Mouse (Mus musculus) heart, embryonic 12.5 days (tissue): Measurements from ENCODE around the gene Slc36a2. TPM values are rescaled to one million over a fixed set of nuclear protein-coding genes. Genes with fewer than 3 reads are reported as not detected.

ENCODE experiments used
- ATAC-seq: fragments of 200-750 bp; cut with Nextera tagmentation; 2 replicates; pipeline ENCODE4 v1.8.0; 2017; ENCODE audit warnings: moderate TSS enrichment, moderate library complexity; ENCODE audit not compliant: insufficient number of reproducible peaks, low FRiP score
- H3K27ac ChIP-seq: fragments of 300-500 bp; sonication (generic); 2 replicates; pipeline ENCODE4 v1.5.1; 2016; ENCODE audit warnings: mild to moderate bottlenecking, moderate library complexity; ENCODE audit not compliant: poor library complexity, severe bottlenecking
- H3K27me3 ChIP-seq: fragments of 300-500 bp; sonication (generic); replicated peaks from 2 replicates; pipeline ENCODE4 v1.6.1; 2016; ENCODE audit warnings: mild to moderate bottlenecking, moderate library complexity
- H3K36me3 ChIP-seq: fragments of 300-500 bp; sonication (generic); 2 replicates; pipeline ENCODE4 v1.6.1; 2016; ENCODE audit warnings: mild to moderate bottlenecking, moderate library complexity
- H3K4me1 ChIP-seq: fragments of 300-500 bp; sonication (generic); replicated peaks from 2 replicates; pipeline ENCODE4 v1.6.1; 2016; ENCODE audit warnings: mild to moderate bottlenecking
- H3K4me2 ChIP-seq: fragments of 300-500 bp; sonication (generic); 2 replicates; pipeline ENCODE4 v1.6.1; 2016; ENCODE audit warnings: mild to moderate bottlenecking, moderate library complexity
- H3K4me3 ChIP-seq: fragments of 300-500 bp; sonication (generic); 2 replicates; pipeline ENCODE4 v1.5.1; 2016; ENCODE audit warnings: mild to moderate bottlenecking
- H3K9ac ChIP-seq: fragments of 300-500 bp; sonication (generic); 2 replicates; pipeline ENCODE4 v1.6.1; 2016; ENCODE audit warnings: mild to moderate bottlenecking, moderate library complexity
- H3K9me3 ChIP-seq: fragments of 300-500 bp; sonication (generic); replicated peaks from 2 replicates; pipeline ENCODE4 v1.6.1; 2016; ENCODE audit warnings: mild to moderate bottlenecking, moderate library complexity
- WGBS: fragments of 180-500 bp; shearing (Covaris S2); methylation state at CpG from one replicate; pipeline ENCODE4 v1.1.7; 2016; 5-methylcytosine and 5-hydroxymethylcytosine counted together
- polyA plus RNA-seq: library from polyadenylated mRNA; unstranded; fragments of >200 nt; fragmentation: Nextera tagmentation; extraction: Ambion mirVana; gene quantifications from 2 replicates; pipeline ENCODE4 v1.2.1, GENCODE M21; 2016

Gene Slc36a2
- polyA plus RNA-seq, 1 experiment from 2014 or later: 2.8 TPM

DNA sequence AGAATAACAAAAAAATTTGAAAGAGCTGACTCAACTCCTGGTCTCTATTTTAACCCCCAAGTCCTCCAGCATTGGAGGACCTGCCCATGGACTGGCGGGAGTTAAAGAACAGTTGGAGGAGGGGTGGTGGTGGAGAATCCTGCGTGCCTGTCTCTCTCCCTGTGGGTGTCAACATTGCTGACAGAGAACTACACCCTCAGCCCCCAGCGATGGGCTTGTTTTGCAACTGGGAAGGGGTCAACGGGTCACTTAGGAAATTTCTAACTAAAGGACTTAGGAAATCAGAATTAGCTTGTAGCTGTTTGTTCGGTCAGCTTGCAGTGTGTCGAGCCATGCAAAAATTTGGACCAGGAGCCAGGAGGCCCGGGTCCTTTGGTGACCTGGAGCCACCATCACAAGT is 1.8 kb downstream of the Slc36a2 start:
- H3K4me2 ChIP-seq: no peak overlapping the region
- H3K4me1 ChIP-seq: peaks cover 16% of the 10 kb centered on the region
- H3K4me3 ChIP-seq: no peak overlapping the region
- no peak overlapping the region for H3K9ac ChIP-seq
- no peak overlapping the region for H3K27ac ChIP-seq
- H3K9me3 ChIP-seq: no peaks in the 10 kb centered on the region
- ATAC-seq: no peak
- 58% methylated on average over 7 of the region's 7 CpGs for WGBS
- H3K27me3 ChIP-seq: no peaks in the 10 kb centered on the region
- no peaks in the 10 kb centered on the region for H3K36me3 ChIP-seq

DNA sequence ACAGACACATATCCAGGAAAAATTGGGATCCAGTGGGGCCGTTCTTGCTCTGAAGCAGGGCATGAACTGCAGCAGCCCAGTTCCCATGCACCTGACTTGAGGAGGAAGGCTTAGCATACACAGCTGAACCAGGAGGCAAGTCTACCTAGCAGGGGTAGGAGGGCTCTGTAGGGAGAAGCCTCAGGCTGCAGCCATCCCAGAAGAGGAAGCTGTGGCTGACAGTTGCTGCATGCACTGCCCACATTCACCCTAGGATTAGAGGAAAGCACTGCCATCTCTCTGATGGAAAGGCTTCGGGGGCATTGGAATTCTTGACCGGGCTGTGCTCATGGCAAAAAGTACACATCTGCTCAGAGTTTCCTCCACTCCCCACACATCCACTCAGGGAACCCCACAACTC is 5.0 kb downstream of the Slc36a2 start:
- Histone ChIP-seq H3K4me2 (no peak overlapping the region), H3K4me1 (0 out of 2 replicates have a peak, but pooled peaks cover 5% of the 10 kb centered on the region), H3K36me3 (no peaks in the 10 kb centered on the region), H3K27me3 (0 out of 2 replicates have a peak, but pooled peaks cover 4% of the 10 kb centered on the region), H3K4me3 (no peak overlapping the region), H3K9ac (no peak overlapping the region), H3K9me3 (no peaks in the 10 kb centered on the region), H3K27ac (no peak overlapping the region)
- ATAC-seq: no peak
- WGBS: 90% methylated on average over 3 of the region's 3 CpGs

DNA sequence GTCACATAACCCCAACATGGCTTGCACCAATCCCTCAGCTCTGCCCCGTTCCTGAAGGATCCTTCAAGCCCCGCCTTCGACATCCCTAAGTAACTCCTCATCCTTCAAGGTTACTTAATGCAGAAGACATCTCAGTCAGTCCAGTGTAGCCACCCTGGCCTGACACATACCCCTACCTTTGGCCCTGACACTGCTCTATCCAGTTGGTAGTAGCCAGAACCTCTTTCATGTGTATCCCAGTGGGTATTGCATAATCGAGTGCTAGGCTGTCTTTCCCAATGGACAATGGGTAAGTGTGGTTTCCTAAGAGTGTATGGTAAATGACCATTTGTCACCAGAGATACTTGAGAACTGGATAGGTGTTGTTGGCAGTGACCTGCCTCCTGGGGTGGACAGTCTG is 6.0 kb downstream of the Slc36a2 start:
- H3K27me3 ChIP-seq: peaks cover 12% of the 10 kb centered on the region; the same call in 1 of the 2 replicates
- no peak overlapping the region for H3K4me3 ChIP-seq
- 78% methylated on average over 4 of the region's 4 CpGs for WGBS
- no peak overlapping the region for H3K4me2 ChIP-seq
- H3K36me3 ChIP-seq: no peaks in the 10 kb centered on the region
- ATAC-seq: no peak; the same call in 1 of the 2 replicates
- no peak overlapping the region for H3K27ac ChIP-seq
- H3K9ac ChIP-seq: no peak overlapping the region
- H3K4me1 ChIP-seq: 0 out of 2 replicates have a peak, but pooled peaks cover 5% of the 10 kb centered on the region
- no peaks in the 10 kb centered on the region for H3K9me3 ChIP-seq

DNA sequence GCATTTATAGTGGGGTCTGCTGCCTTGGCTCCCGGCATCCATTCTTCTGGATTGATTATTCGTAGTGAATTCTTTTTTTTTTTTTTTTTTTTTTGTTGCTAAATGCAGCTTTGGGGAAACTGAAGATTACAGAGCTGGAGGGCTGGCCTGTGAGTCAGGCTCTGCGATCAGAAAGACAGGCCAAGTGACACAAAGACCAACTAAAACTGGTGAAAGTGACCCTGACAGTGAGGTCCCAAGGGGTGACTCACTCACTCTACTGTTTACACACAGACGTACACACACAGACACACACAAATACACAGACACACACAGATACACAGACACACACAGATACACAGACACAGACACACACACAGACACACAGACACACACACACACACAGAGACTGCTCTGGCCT is 14.4 kb downstream of the Slc36a2 start:
- H3K36me3 ChIP-seq: no peaks in the 10 kb centered on the region
- no peaks in the 10 kb centered on the region for H3K4me1 ChIP-seq
- H3K9me3 ChIP-seq: no peaks in the 10 kb centered on the region
- no peak overlapping the region for H3K9ac ChIP-seq
- 72% methylated on average over 4 of the region's 4 CpGs for WGBS
- H3K4me2 ChIP-seq: no peak overlapping the region
- peaks cover 9% of the 10 kb centered on the region; the same call in 1 of the 2 replicates for H3K27me3 ChIP-seq
- ATAC-seq: no peak
- no peak overlapping the region for H3K27ac ChIP-seq
- no peak overlapping the region for H3K4me3 ChIP-seq

DNA sequence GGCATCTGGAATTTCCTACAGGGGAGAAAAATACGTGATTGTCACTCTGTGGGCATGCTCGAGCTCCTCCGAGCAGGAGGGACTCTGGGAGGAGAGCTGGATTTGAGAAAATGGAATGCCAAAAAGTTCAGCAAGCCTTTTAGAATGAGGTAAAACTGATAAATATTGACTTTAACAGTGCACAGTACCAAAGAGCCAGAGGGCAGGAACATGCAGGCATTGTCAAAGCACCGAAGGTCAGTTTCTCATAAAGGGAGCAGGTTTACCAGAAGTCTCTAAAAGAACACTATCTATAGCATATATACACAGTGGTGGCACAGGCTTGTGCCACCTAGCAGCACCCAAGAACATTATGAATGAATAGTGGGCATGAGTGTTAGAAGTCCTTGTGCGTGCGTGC is 16.0 kb downstream of the Slc36a2 start:
- H3K36me3 ChIP-seq: no peaks in the 10 kb centered on the region
- H3K4me3 ChIP-seq: no peak overlapping the region
- no peak for ATAC-seq
- H3K9ac ChIP-seq: no peak overlapping the region
- H3K4me1 ChIP-seq: no peaks in the 10 kb centered on the region
- no peak overlapping the region for H3K27ac ChIP-seq
- no peaks in the 10 kb centered on the region for H3K9me3 ChIP-seq
- H3K27me3 ChIP-seq: no peaks in the 10 kb centered on the region
- H3K4me2 ChIP-seq: no peak overlapping the region
- 84% methylated on average over 6 of the region's 6 CpGs for WGBS

GRCm38 (mm10) chr11:55168504-55168903 is 16.4 kb downstream of the Slc36a2 start:
- Histone ChIP-seq H3K9ac (no peak overlapping the region), H3K9me3 (no peaks in the 10 kb centered on the region), H3K36me3 (no peaks in the 10 kb centered on the region), H3K27me3 (no peaks in the 10 kb centered on the region), H3K4me1 (no peaks in the 10 kb centered on the region), H3K4me2 (no peak overlapping the region), H3K27ac (no peak overlapping the region), H3K4me3 (no peak overlapping the region)
- ATAC-seq: no peak
- WGBS: 78% methylated on average over 4 of the region's 4 CpGs

DNA sequence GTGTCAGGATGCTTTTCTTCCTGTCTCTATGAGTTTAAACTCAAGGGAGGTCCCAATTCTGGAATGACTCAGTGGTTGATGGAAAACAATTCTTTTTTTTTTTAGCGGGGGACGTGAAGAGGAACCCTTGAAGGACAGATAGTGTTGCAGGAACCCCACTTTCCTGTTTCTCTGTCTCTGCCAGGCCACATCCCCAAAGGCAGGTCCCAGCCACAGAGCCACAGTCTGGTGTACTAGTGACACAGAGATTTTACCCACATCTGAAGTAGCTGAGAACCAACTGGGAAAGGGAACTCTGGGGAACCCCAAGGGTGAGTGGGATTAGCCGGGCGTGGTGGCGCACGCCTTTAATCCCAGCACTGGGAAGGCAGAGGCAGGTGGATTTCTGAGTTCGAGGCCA is 19.1 kb downstream of the Slc36a2 start:
- H3K9me3 ChIP-seq: no peaks in the 10 kb centered on the region
- no peak for ATAC-seq
- H3K4me1 ChIP-seq: peaks cover 12% of the 10 kb centered on the region
- H3K9ac ChIP-seq: no peak overlapping the region
- 85% methylated on average over 7 of the region's 7 CpGs for WGBS
- no peak overlapping the region for H3K4me2 ChIP-seq
- H3K36me3 ChIP-seq: no peaks in the 10 kb centered on the region
- 0 out of 2 replicates have a peak, but pooled peaks cover 3% of the 10 kb centered on the region for H3K27me3 ChIP-seq
- H3K27ac ChIP-seq: no peak overlapping the region
- H3K4me3 ChIP-seq: no peak overlapping the region

DNA sequence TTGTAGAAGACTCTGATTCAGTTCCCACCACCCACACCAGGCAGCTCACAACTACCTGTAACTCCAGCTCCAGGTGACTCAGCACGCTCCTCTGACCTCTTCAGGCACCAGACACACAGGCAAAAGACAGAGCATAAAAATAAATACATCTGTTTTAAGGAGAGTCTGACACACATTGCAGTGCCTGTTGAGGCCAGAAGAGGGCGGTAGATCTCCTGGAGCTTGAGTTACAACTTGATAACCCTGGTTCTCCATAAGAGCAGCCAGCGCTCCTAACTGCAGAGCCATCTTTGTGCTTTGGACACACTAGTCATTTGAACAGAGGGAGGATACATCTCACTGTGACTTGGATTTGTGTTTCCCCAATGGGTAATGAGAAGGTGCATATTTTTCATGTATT is 20.2 kb downstream of the Slc36a2 start:
- ATAC-seq: no peak
- Histone ChIP-seq H3K9me3 (no peaks in the 10 kb centered on the region), H3K27me3 (0 out of 2 replicates have a peak, but pooled peaks cover 3% of the 10 kb centered on the region), H3K36me3 (no peaks in the 10 kb centered on the region), H3K4me1 (peaks cover 12% of the 10 kb centered on the region), H3K4me2 (no peak overlapping the region), H3K9ac (no peak overlapping the region), H3K4me3 (no peak overlapping the region), H3K27ac (no peak overlapping the region)
- WGBS: 44% methylated on average over 3 of the region's 3 CpGs

- no peak for ATAC-seq
- Histone ChIP-seq H3K9ac (no peak overlapping the region), H3K4me3 (no peak overlapping the region), H3K4me2 (no peak overlapping the region), H3K27me3 (0 out of 2 replicates have a peak, but pooled peaks cover 3% of the 10 kb centered on the region), H3K27ac (no peak overlapping the region), H3K9me3 (no peaks in the 10 kb centered on the region), H3K36me3 (no peaks in the 10 kb centered on the region), H3K4me1 (peaks cover 12% of the 10 kb centered on the region)
- 42% methylated on average over 9 of the region's 9 CpGs for WGBS
These were observed 22.2 kb downstream of the Slc36a2 start for GRCm38 (mm10) chr11:55162670-55163069.

DNA sequence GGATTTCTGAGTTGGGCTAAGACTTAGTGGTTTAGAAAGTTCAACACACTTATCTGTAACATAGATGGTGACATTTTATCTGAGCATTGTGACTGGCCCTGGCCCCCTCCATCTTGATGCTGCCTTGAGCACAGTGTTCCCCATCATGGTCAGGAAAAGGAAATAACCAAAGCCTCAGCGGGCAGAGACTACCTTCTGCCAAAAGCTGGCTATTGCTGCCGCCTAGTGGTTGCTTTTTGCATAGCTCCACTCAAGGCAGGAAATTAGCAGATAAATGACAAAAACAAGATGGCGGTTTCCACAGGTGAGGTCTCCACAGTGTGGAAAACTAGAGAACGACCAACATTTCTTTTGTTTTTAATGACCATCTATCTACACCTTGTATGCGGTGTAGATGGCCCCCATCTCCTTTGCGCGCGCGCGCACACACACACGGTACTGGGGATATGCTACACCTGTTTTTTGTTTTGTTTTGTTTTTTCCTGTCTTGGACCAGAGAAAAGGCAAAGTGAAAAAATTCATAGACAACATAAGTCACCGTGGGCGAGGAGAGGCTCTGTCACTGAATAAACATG is 26.0 kb downstream of the Slc36a2 start:
- Histone ChIP-seq H3K4me1 (peaks cover 12% of the 10 kb centered on the region), H3K4me3 (no peak overlapping the region), H3K9me3 (no peaks in the 10 kb centered on the region), H3K36me3 (no peaks in the 10 kb centered on the region), H3K9ac (no peak overlapping the region), H3K27ac (no peak overlapping the region), H3K27me3 (0 out of 2 replicates have a peak, but pooled peaks cover 3% of the 10 kb centered on the region), H3K4me2 (no peak overlapping the region)
- peak; percentile 43; the same call in 1 of the 2 replicates for ATAC-seq
- 47% methylated on average over 13 of the region's 13 CpGs for WGBS

- no peak overlapping the region for H3K4me2 ChIP-seq
- H3K27ac ChIP-seq: no peak overlapping the region
- H3K27me3 ChIP-seq: no peaks in the 10 kb centered on the region
- no peak for ATAC-seq
- no peaks in the 10 kb centered on the region for H3K4me1 ChIP-seq
- H3K9ac ChIP-seq: no peak overlapping the region
- H3K4me3 ChIP-seq: no peak overlapping the region
- H3K36me3 ChIP-seq: no peaks in the 10 kb centered on the region
- H3K9me3 ChIP-seq: no peaks in the 10 kb centered on the region
- WGBS: 74% methylated on average over 6 of the region's 6 CpGs
These were observed 29.8 kb downstream of the Slc36a2 start for GRCm38 (mm10) chr11:55155070-55155421.
